Mouse (Mus musculus) spleen, postnatal 14 days (tissue): ENCODE data around the gene Kpna7.

Experiments used
- DNase-seq, 2 experiments: peaks; one replicate each; pipeline ENCODE4 v3.0.0; 2021 to 2022; ENCODE audit warnings: low spot score in 2 of 2

The Kpna7 gene

DNA sequence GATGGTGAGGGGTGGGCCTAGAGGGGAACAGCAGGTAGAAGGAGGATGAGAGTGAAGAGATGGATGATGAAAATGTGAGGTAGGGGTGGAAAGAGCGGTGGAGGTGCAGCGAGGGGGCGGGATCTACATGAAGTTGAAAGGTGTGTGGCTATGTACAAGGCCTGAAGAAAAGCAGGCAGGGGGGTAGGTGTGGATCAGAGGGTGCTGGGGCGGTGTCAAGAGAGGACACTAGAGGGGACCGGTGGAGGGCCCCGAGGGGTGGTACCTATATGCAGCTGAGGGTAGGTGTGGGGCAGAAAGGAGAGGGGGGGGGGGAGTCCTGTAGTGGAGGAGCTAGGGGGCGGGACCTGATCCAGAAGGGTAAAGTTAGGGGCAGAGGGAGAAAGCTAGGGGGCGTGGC lies 119.4 kb downstream of the Kpna7 start:
- DNase-seq, result no peak

DNA sequence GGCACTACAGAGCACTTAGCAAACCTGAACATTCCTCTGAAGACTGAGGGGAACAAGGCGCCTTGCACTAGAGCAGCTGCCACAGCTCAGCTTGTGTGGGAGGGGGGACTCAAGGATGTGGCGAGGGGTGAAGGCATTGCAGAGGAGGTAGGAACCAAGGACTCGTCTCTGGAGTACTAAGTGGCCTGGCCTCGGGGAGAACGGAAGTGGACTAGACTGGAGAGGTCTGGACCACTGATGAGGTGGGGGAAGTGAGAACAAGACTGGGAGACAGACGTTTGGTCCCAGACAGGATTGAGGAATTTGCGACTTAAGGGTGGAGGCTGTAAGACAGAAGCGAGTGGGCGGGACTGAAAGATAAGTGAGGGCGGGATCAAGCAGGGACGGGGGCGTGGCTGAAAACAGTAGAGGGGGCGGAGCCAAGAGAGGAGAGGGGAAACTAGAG lies 120.0 kb downstream of the Kpna7 start:
- DNase-seq, result peak; percentile 16 to 23

DNA sequence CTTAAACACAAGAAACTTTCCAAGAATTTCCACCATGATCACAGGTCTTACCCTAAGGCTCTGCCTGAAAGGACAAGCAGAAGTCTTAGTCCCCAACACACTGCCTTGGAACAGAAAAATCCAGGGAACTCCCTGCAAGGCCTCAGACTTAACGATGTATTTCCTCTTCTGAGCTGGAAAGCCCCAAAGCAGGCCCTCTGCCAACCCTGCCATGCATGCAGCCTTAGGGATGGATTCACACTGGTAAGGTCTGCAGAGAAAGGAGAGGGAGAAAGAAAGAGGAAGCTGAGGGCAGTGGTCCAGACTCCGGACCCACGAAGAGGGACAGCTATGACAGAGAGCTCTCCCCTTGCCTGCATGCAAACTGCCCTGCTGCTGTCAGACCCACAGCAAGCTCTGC lies 120.4 kb downstream of the Kpna7 start:
- DNase-seq, result no peak

DNA sequence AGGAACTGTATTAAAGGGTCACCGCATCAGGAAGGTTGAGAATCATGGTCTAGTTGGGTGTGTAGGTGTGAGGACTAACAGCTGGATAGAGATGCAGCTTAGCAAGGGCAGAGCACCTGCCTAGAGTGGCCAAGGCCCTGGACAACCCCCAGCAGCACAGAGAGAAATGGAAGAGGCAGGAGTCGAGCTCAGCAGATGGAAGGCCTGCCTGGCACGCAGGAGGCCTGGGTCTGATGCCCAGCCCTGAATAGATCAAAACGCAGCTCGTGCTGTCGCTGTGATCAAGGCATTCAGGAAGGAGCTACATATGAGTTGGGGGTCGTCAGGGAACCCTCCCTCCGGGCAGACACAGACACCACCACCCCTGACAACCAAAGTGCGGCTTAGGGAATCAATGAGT lies 125.6 kb downstream of the Kpna7 start:
- DNase-seq, result no peak

DNA sequence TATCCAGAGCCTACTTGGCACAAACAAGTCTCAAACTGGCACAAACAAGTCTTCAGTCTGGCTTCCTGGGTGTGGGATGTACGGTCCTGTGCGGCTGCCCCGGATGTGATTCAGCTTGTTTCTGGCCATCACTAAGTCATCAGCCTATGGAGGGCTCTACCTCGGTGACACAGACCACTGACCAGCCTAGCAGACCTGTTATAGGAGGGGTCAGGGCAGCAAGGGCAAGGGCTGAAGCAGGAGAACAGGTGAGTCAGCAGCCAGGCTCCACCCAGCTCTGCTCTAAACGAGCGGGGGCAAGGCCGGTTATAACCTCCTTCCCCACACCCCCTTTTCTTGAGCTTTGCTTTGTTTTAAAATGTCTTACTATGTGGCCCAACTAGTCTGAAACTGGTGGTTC lies 129.4 kb downstream of the Kpna7 start:
- no peak for DNase-seq

DNA sequence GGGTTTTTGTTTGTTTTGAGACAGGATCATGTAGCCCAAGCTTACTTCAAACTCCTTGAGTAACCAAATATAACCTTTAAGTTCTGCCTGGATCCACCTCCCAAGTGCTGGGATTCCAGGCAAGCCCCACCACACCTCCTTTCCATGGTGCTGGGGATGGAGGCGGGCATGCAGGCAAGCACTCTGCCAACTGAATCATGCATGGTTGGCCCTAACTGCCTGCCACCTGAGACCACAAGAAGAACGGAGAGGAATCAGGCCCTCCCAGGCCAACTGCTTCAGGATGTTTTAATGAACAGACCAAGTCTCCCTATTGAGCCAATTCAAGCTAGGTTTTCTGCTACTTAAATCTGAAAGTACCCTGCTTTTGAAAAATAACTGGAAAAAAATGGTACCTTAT lies 131.2 kb downstream of the Kpna7 start:
- no peak for DNase-seq

DNA sequence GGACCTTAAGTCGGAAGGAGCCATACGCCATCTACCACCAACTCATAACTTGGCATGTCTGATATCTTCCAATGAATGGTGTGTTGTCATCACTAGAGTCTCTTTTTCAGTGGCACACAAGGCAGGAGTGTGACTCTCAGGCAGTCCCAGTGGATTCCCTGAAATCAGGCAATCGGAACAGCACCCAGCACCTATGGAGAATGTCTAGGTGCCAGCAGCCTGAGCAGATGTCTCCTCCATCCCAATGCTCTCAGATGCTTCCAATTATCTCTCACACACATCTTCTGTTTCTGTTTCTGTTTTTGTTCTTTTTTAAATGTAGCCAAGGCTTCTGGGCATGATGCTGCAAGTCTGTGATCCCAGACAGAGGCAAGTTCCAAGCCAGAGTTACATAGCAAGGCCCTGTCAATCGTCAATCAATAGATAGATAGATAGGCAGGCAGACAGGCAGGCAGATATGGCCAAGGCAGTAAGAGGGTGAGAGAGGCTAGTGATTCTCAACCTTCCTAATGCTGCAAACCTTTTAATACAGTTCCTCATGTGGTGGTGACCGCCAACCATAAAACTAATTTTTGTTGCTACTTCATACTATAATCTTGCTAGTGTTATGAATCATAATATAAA lies 133.3 kb downstream of the Kpna7 start:
- no peak for DNase-seq

DNA sequence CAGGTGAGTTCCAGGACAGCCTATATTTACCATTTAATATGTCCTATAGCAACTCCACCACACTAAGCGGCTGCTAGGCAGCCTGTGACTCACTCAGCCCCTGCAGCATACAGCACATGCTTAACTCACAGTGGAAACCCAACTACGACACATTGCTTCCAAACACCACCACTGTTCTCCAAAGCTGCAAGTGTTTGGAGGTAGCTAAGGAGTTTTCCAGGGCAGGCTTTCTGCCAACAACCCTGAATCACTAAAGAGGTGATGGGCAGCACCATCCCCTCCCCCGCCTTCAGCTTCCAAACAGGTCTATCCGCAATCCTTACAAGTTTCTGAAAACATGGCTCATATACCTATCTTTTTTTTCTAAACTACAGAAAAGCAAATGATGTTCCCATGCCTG lies 134.0 kb downstream of the Kpna7 start:
- DNase-seq, result no peak

DNA sequence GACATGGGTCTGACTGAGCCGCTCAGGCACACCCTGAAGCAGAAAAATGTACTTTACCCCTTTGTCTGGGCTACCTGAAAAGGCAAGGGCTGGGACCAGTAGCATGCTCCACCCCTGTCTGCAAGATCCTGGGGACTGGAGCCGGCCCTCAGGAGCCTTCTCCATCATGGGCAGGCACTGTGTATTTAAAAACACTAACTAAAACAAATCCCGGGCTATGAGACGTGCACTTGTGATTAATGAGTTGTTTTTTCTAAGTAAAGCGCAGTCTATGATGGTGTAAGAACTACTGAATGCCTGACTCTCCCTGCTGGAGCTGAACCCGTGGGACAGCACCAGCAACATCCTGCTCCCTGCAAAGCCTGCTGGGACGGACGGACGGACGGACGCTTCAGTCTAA lies 135.4 kb downstream of the Kpna7 start:
- no peak for DNase-seq

DNA sequence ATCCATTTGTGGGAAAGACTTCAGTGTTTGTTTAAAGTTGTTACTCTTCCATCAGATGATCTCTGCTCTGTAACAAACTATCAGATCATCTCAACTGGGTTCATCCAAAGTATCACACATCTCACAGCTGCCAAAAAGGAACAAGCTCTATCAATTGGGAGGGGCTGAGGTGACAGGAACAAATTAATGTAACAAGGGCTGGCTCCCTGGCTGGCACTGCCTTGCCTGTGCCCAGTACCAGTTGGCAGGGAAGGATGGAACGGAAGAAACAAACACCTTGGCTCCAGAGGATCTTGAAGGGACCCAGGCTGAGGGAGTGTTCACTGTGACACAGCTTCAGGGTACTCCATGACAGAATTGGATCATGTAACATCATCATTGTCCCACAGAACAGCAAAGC lies 135.8 kb downstream of the Kpna7 start:
- DNase-seq, result no peak

DNA sequence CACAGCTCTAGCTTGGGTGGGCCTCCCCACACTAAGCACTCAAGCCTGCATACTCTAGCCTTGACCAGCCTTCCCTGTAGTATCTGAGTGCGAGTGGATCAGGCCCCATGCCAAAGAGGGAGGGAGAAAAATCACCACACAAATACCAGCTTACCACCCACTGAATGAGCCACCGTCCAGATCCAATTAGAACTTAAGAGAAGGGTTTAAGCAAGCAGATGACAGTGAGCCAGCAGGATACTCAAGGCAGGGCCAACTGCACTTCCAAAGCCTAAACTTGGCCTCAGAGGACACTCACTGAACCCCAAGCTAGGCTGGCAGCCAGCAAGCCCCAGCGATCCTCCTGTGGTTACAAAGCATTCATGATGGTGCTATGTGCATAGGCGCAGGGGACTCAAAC lies 137.8 kb downstream of the Kpna7 start:
- no peak for DNase-seq

DNA sequence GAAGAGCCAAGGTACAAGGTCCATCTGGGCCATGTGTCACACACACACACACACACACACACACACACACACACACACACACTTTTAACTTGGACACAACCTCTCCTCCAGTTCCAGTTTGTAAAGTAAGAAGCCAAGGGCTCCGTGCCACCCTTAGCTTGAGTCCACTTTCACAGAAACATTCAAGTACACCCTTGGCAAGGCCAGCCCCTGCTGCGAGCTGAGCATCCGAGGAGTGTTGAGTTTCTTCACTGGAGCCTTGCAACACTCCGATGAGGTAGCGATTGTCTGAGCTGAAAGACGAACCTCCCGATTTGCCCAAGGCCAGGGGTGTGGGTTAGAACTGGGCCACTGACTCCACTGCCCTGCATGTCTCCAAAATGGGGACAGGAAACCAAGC lies 138.9 kb downstream of the Kpna7 start:
- DNase-seq, result no peak

DNA sequence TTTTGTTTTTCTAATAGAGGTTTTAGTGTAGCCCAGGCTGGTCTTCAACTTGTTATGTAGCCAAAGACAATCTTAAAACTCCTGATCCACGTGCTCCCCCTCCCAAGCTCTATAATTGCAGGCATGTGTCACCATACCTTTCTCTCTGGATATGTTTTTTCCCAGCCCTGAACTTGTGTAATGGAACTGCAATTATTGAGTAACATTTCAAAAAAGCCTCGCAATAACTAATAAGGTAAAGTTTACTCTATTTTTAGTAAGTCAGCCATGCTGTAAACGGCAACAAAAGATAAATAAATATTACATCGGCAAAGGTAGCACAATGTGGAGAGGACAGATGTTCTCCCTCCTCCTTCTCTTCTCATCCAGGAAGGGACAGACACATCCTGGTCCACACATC lies 139.5 kb downstream of the Kpna7 start:
- no peak for DNase-seq

DNA sequence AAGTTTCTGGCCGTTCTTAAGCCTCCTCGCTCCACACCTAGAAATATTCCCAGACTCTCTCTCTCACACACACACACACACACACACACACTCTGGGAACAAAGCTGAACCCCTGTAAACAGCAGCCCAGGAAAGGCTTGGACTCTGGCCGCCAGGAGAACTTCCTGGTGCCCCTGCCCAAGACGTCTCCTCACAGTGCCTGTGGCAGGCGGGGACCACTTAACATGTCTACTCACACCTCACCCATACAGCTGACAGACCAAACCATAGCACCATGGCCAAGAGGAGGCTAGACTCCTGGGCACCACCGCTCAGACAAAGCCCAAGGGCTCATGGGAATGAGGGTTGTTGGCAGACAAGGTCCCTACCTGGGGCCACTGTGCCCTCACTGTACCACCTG lies 140.5 kb downstream of the Kpna7 start:
- DNase-seq, result no peak

DNA sequence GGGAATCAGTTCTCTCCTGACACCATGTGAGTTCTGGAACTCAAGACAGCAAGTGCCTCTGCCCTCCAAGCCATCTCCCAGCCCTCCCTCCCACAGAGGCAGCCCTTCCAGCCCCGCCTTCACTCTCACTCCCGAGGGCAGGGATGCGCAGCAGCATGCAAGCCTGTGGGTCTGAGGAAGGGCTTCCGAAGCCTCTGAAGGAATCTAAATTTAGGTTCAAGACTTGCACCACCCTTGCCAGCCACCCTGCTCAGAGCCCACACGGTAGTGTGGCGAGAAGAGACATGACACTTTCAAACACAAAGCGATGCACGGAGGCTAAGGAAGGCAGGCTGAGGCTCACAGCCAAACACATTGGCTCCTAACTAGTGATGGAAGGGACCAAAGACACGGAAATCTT lies 141.4 kb downstream of the Kpna7 start:
- DNase-seq, result no peak

DNA sequence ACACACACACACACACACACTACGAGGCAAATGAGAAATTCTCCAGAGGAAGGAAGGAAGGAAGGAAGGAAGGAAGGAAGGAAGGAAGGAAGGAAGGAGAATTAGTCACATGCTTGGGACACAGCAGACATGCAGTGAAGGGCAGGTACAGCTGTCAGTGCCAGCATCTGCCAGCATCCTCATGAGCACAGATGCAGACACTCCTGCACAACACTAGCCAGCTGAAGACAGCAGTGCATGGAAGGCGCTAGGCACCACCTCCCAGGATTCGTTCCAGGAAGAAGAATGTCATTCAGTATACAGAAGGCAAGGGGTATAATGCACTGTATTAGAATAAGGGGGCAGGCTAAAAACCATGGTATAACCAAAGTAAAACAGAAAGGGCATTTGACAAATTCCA lies 142.9 kb downstream of the Kpna7 start:
- DNase-seq, result no peak

DNA sequence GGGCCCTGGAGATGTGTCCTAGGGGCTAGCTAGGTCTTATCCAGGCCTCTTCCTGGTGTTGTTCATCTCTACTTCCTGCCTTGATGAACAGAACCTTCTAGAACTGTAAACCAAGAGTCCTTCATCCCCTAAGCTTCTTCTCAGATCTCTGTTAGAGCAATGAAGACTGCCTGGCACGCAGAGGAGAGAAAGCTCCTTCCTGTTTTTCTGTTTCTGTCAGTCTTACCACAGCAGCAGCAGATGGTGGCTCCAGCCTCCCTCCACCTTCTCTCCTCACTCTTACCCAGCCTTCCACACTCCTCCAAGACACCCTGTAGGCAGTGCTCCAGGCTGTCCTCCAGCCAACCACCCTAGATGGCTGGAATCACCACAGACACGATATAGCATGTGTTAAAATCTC lies 146.5 kb downstream of the Kpna7 start:
- DNase-seq, result no peak
